Comparison of ENCODE assay signal across 23 mouse cellular contexts in the genomic region with DNA sequence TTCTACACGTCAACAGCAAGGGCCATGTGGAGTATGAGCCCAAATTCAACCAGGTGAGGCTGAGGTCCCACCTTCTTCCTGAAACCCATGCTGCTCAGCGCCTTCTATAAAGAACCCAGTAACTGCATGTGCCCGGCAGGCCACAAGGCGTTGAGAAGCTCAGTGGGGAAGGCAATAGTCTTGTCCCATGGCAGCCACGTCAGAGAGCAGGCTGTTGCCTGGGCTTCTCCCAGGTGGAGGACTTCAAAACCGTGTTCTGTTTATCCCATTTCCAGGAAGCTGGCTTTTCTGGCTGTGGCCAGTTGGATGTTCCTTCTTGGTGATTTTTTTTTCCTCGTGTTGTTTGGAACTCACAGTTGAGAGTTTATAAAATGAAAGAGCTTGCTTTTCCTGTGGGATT. TPM values are rescaled to one million over a fixed set of nuclear protein-coding genes. Genes with fewer than 3 reads are reported as not detected.
"Had no signal": no experiment of that assay in that cellular context is flagged by ENCODE, and none has a peak within 500 bp of the region (broad histone marks: within the 10 kb centered on the region; RNA-seq: fewer than 3 reads in every experiment).

No protein-coding gene starts in this region.

- H3K27ac ChIP-seq: kidney, postnatal 0 days; layer of hippocampus, adult 2 months; limb, embryonic 10.5 days; limb, embryonic 13.5 days; liver, embryonic 12.5 days; liver, embryonic 15.5 days; lung, embryonic 15.5 days; macrophage; midbrain, embryonic 12.5 days; midbrain, embryonic 15.5 days; neural tube, embryonic 12.5 days; neural tube, embryonic 15.5 days had no signal

- H3K9me3 ChIP-seq: limb, embryonic 10.5 days; limb, embryonic 13.5 days; liver, embryonic 12.5 days; liver, embryonic 15.5 days; lung, embryonic 15.5 days; midbrain, embryonic 12.5 days; midbrain, embryonic 15.5 days; neural tube, embryonic 12.5 days; neural tube, embryonic 15.5 days had no signal

- H3K4me2 ChIP-seq: limb, embryonic 13.5 days; liver, embryonic 12.5 days; liver, embryonic 15.5 days; lung, embryonic 15.5 days; midbrain, embryonic 12.5 days; midbrain, embryonic 15.5 days; neural tube, embryonic 12.5 days; neural tube, embryonic 15.5 days had no signal

- DNase-seq: kidney, adult 18-20 months; kidney, adult 9 months; kidney, postnatal 25 days; layer of hippocampus, adult 9-11 months; liver; lung, adult 18-20 months; retina, postnatal 1 day; right cerebral cortex, postnatal 25 days; thymus, adult 18-20 months; thymus, postnatal 14 days; thymus, postnatal 4 days had no signal

- H3K9ac ChIP-seq: limb, embryonic 13.5 days; liver, embryonic 12.5 days; liver, embryonic 15.5 days; lung, embryonic 15.5 days; midbrain, embryonic 12.5 days; midbrain, embryonic 15.5 days; neural tube, embryonic 12.5 days; neural tube, embryonic 15.5 days had no signal

- ATAC-seq: liver, embryonic 12.5 days; midbrain, embryonic 15.5 days had no signal

- H3K36me3 ChIP-seq: limb, embryonic 10.5 days; limb, embryonic 13.5 days; liver, embryonic 12.5 days; liver, embryonic 15.5 days; lung, embryonic 15.5 days; midbrain, embryonic 12.5 days; midbrain, embryonic 15.5 days; neural tube, embryonic 12.5 days; neural tube, embryonic 15.5 days had no signal

- H3K27me3 ChIP-seq: limb, embryonic 13.5 days; liver, embryonic 15.5 days; lung, embryonic 15.5 days; midbrain, embryonic 12.5 days; midbrain, embryonic 15.5 days; neural tube, embryonic 12.5 days; neural tube, embryonic 15.5 days had no signal

- H3K4me3 ChIP-seq: layer of hippocampus, adult 2 months; limb, embryonic 10.5 days; limb, embryonic 13.5 days; liver, embryonic 12.5 days; liver, embryonic 15.5 days; lung, embryonic 15.5 days; midbrain, embryonic 12.5 days; midbrain, embryonic 15.5 days; neural tube, embryonic 12.5 days; neural tube, embryonic 15.5 days had no signal

- H3K4me1 ChIP-seq: limb, embryonic 10.5 days; limb, embryonic 13.5 days; liver, embryonic 12.5 days; liver, embryonic 15.5 days; lung, embryonic 15.5 days; midbrain, embryonic 12.5 days; midbrain, embryonic 15.5 days; neural tube, embryonic 12.5 days; neural tube, embryonic 15.5 days had no signal

RNA-seq across cellular contexts. Expression of a gene that starts 49.1 kb away (rescaled TPM):
- polyA plus RNA-seq: macrophage had no signal

RNA-seq across cellular contexts. Expression of a gene that starts 50.4 kb away (rescaled TPM):
- polyA plus RNA-seq: macrophage had no signal
